Mouse (Mus musculus) brain, embryonic 14.5 days (tissue): ENCODE results near the gene Utp4.

Experiments
- CTCF ChIP-seq: fragments of 200-500 bp; IDR thresholded peaks from 2 replicates; pipeline ENCODE4 v1.5.1; 2012; ENCODE audit warnings: inconsistent platforms, mild to moderate bottlenecking, moderate library complexity, borderline replicate concordance; ENCODE audit not compliant: insufficient read depth, insufficient read length; ENCODE audit errors: extremely low read depth
- POLR2A ChIP-seq: fragments of 200-500 bp; IDR thresholded peaks from 2 replicates; pipeline ENCODE4 v1.6.1; 2012; ENCODE audit warnings: mild to moderate bottlenecking, inconsistent platforms, borderline replicate concordance; ENCODE audit not compliant: poor library complexity, insufficient read depth, insufficient read length, severe bottlenecking; ENCODE audit errors: extremely low read depth

- no peak for TF ChIP-seq POLR2A
- no peak for TF ChIP-seq CTCF
Observed at GRCm38 (mm10) chr8:106870051-106870450, 23.4 kb upstream of the Utp4 start, which contains the start of gene Has3.
